48 mouse cellular contexts compared by ENCODE assay signal in the genomic region with DNA sequence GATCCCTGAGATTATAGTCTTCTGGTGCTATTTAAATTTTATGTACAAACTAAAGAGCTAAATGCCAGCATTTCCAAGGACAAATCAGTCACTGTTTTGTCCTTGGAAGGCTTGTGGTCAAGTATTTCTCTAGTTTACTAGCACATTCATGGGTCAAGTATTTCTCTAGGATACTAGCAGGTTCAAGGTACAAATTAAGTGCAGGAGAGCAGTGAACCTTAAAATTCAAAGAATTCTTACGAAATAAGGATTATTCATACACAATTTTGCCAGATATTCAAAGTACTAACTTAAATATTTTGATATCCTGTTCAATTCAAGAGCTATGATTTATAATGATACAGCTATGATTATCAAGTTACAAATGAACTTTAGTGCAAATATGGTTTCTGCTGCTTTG. TPM values are rescaled to one million over a fixed set of nuclear protein-coding genes. Genes with fewer than 3 reads are reported as not detected.
"Had no signal": no experiment of that assay in that cellular context is flagged by ENCODE, and none has a peak within 500 bp of the region (broad histone marks: within the 10 kb centered on the region; RNA-seq: fewer than 3 reads in every experiment).

No protein-coding gene starts in this region.

- H3K27ac ChIP-seq: heart, adult 2 months; heart, embryonic 10.5 days; heart, embryonic 13.5 days; heart, embryonic 15.5 days; hindbrain, embryonic 10.5 days; hindbrain, embryonic 12.5 days; hindbrain, embryonic 13.5 days; hindbrain, embryonic 14.5 days; hindbrain, embryonic 15.5 days; hindbrain, postnatal 0 days; intestine, embryonic 15.5 days; kidney, embryonic 15.5 days; kidney, postnatal 0 days; layer of hippocampus, adult 2 months; left cerebral cortex, adult 2 months had no signal

- H3K4me1 ChIP-seq: heart, embryonic 10.5 days; heart, embryonic 12.5 days; heart, embryonic 13.5 days; heart, embryonic 15.5 days; hindbrain, embryonic 10.5 days; hindbrain, embryonic 12.5 days; hindbrain, embryonic 13.5 days; hindbrain, embryonic 15.5 days; intestine, embryonic 15.5 days; kidney, embryonic 15.5 days had no signal

- H3K27me3 ChIP-seq: heart, embryonic 12.5 days; heart, embryonic 13.5 days; heart, embryonic 15.5 days; hindbrain, embryonic 12.5 days; hindbrain, embryonic 13.5 days; hindbrain, embryonic 15.5 days; intestine, embryonic 15.5 days; kidney, embryonic 15.5 days had no signal

- H3K4me2 ChIP-seq: heart, embryonic 11.5 days; heart, embryonic 12.5 days; heart, embryonic 13.5 days; heart, embryonic 15.5 days; hindbrain, embryonic 12.5 days; hindbrain, embryonic 13.5 days; hindbrain, embryonic 14.5 days; hindbrain, embryonic 15.5 days; intestine, embryonic 15.5 days; kidney, embryonic 15.5 days had no signal

- H3K36me3 ChIP-seq: heart, embryonic 10.5 days; heart, embryonic 12.5 days; heart, embryonic 13.5 days; heart, embryonic 15.5 days; hindbrain, embryonic 10.5 days; hindbrain, embryonic 12.5 days; hindbrain, embryonic 13.5 days; hindbrain, embryonic 15.5 days; intestine, embryonic 15.5 days; kidney, embryonic 15.5 days had no signal

- DNase-seq: heart, adult 2 months; heart, postnatal 10 days; heart, postnatal 14 days; heart, postnatal 36 days; heart, postnatal 4 days; kidney, adult 11 months; kidney, adult 18-20 months; kidney, postnatal 14 days; kidney, postnatal 25 days; kidney, postnatal 36 days; kidney, postnatal 4 days; layer of hippocampus, adult 9-11 months; layer of hippocampus, postnatal 36 days had no signal

- H3K9me3 ChIP-seq: heart, embryonic 10.5 days; heart, embryonic 15.5 days; hindbrain, embryonic 10.5 days; hindbrain, embryonic 12.5 days; hindbrain, embryonic 15.5 days; intestine, embryonic 15.5 days; kidney, embryonic 15.5 days had no signal

- H3K9ac ChIP-seq: heart, embryonic 12.5 days; heart, embryonic 13.5 days; heart, embryonic 15.5 days; hindbrain, embryonic 12.5 days; hindbrain, embryonic 13.5 days; hindbrain, embryonic 14.5 days; hindbrain, embryonic 15.5 days; intestine, embryonic 15.5 days; kidney, embryonic 15.5 days had no signal

- H3K4me3 ChIP-seq: heart, adult 2 months; heart, embryonic 10.5 days; heart, embryonic 12.5 days; heart, embryonic 13.5 days; heart, embryonic 15.5 days; hindbrain, embryonic 10.5 days; hindbrain, embryonic 12.5 days; hindbrain, embryonic 13.5 days; hindbrain, embryonic 15.5 days; intestine, embryonic 15.5 days; kidney, embryonic 15.5 days; layer of hippocampus, adult 2 months; left cerebral cortex, adult 2 months had no signal

- ATAC-seq: hindbrain, embryonic 16.5 days; hindbrain, postnatal 0 days; inflammation-experienced regulatory T-cells, adult 6 months; intestine, embryonic 15.5 days; intestine, embryonic 16.5 days; intestine, postnatal 0 days had no signal

RNA-seq across cellular contexts. Expression of a gene that starts 23.2 kb away (rescaled TPM):
- total RNA-seq: heart, adult 2 months; heart, adult 8-10 months; heart, postnatal 10 days; heart, postnatal 14 days; heart, postnatal 25 days; heart, postnatal 36 days; heart, postnatal 4 days; hematopoietic stem cell, adult 5-6 weeks; hindbrain, postnatal 0 days; layer of hippocampus, adult 18-20 months; layer of hippocampus, adult 2 months; layer of hippocampus, adult 8-10 months; layer of hippocampus, postnatal 10 days; layer of hippocampus, postnatal 14 days; layer of hippocampus, postnatal 25 days; layer of hippocampus, postnatal 36 days; left cerebral cortex, adult 18-20 months; left cerebral cortex, adult 2 months had no signal
- polyA plus RNA-seq: heart, adult 2 months; heart, embryonic 10.5 days; heart, embryonic 11.5 days; heart, embryonic 12.5 days; heart, embryonic 13.5 days; heart, embryonic 14.5 days; heart, embryonic 15.5 days; heart, embryonic 16.5 days; heart, postnatal 0 days; hindbrain, embryonic 10.5 days; hindbrain, embryonic 11.5 days; hindbrain, embryonic 12.5 days; hindbrain, embryonic 13.5 days; hindbrain, embryonic 14.5 days; hindbrain, embryonic 15.5 days; hindbrain, embryonic 16.5 days; hindbrain, postnatal 0 days; intestine, embryonic 15.5 days; intestine, embryonic 16.5 days; intestine, postnatal 0 days; kidney, embryonic 14.5 days; kidney, embryonic 15.5 days; kidney, postnatal 0 days; large intestine, adult 2 months had no signal
